Mouse (Mus musculus) hindbrain, embryonic 12.5 days (tissue): ENCODE results near the gene Agtrap. TPM values are rescaled to one million over a fixed set of nuclear protein-coding genes. Genes with fewer than 3 reads are reported as not detected.
"Not testable (repeated sequence)": the region's sequence is repeated elsewhere in the genome, so short reads cannot be mapped to it uniquely, and the experiment has no call there.

ENCODE experiments used
- ATAC-seq: fragments of 200-750 bp; cut with Nextera tagmentation; 2 replicates; pipeline ENCODE4 v1.8.0; 2017; ENCODE audit warnings: moderate TSS enrichment; ENCODE audit not compliant: low FRiP score
- H3K27ac ChIP-seq: fragments of 300-500 bp; sonication (generic); 2 replicates; pipeline ENCODE4 v1.5.1; 2016; ENCODE audit warnings: mild to moderate bottlenecking
- H3K27me3 ChIP-seq: fragments of 300-500 bp; sonication (generic); 2 replicates; pipeline ENCODE4 v1.6.1; 2016; ENCODE audit warnings: mild to moderate bottlenecking
- H3K36me3 ChIP-seq: fragments of 300-500 bp; sonication (generic); 2 replicates; pipeline ENCODE4 v1.6.1; 2016; ENCODE audit warnings: mild to moderate bottlenecking
- H3K4me1 ChIP-seq: fragments of 300-500 bp; sonication (generic); 2 replicates; pipeline ENCODE4 v1.6.1; 2016
- H3K4me2 ChIP-seq: fragments of 300-500 bp; sonication (generic); replicated peaks from 2 replicates; pipeline ENCODE4 v1.6.1; 2016; ENCODE audit warnings: mild to moderate bottlenecking
- H3K4me3 ChIP-seq: fragments of 300-500 bp; sonication (generic); 2 replicates; pipeline ENCODE4 v1.5.1; 2016; ENCODE audit warnings: mild to moderate bottlenecking
- H3K9ac ChIP-seq: fragments of 300-500 bp; sonication (generic); 2 replicates; pipeline ENCODE4 v1.6.1; 2016; ENCODE audit warnings: mild to moderate bottlenecking, moderate library complexity
- H3K9me3 ChIP-seq: fragments of 300-500 bp; sonication (generic); replicated peaks from 2 replicates; pipeline ENCODE4 v1.6.1; 2016; ENCODE audit warnings: mild to moderate bottlenecking
- WGBS: fragments of 180-500 bp; shearing (Covaris S2); methylation state at CpG from one replicate; pipeline ENCODE4 v1.1.7; 2016; 5-methylcytosine and 5-hydroxymethylcytosine counted together
- polyA plus RNA-seq: library from polyadenylated mRNA; unstranded; fragments of >200 nt; fragmentation: Nextera tagmentation; extraction: Ambion mirVana; gene quantifications from 2 replicates; pipeline ENCODE4 v1.2.1, GENCODE M21; 2016

Gene Agtrap
- polyA plus RNA-seq, 1 experiment from 2014 or later = 11.9 TPM

DNA sequence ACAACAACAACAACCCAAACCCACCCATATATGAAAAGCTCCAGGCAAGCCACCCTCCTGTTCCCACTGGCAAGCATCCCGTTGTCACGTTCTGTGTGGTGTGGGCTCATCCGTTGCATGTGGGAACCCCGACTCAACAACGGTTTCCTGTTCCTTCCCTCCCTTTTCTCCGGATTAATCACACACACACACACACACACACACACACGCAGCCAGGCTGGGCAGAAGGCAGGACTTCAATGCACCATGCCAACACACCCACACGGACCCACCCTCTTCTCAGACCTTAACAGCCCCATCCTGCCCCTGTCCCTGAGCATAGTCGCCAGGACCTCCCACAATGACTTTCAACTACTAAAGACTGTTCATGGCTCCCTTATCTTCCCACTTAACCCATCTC, 32.7 kb upstream of the Agtrap start:
- 86% methylated on average over 9 of the region's 9 CpGs for WGBS
- no peak overlapping the region for H3K4me2 ChIP-seq
- ATAC-seq = no peak
- no peak overlapping the region for H3K9ac ChIP-seq
- H3K4me3 ChIP-seq = no peak overlapping the region
- H3K27me3 ChIP-seq = no peaks in the 10 kb centered on the region
- H3K36me3 ChIP-seq = no peaks in the 10 kb centered on the region
- 0 out of 2 replicates have a peak overlapping the region, but pooled peaks have one; percentile 19 for H3K27ac ChIP-seq
- H3K9me3 ChIP-seq = peaks cover 2% of the 10 kb centered on the region
- peaks cover 31% of the 10 kb centered on the region for H3K4me1 ChIP-seq

DNA sequence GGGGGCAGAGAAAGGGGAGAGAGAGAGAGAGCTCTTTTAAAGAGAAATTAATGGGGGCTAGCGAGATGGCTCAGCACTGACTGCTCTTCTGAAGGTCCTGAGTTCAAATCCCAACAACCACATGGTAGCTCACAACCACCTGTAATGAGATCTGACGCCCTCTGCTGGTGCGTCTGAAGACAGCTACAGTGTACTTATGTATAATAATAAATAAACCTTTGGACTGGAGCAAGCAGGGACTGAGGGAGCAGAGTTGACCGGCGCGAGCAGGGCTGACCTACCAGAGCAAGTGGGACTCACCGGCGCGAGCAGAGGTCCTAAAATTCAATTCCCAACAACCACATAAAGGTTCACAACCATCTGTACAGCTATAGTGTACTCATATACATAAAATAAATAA, 31.7 kb upstream of the Agtrap start:
- H3K4me2 ChIP-seq, H3K27ac ChIP-seq, H3K27me3 ChIP-seq, H3K36me3 ChIP-seq, H3K4me3 ChIP-seq, H3K9ac ChIP-seq, ATAC-seq, H3K9me3 ChIP-seq: not testable (repeated sequence)
- peaks cover 30% of the 10 kb centered on the region for H3K4me1 ChIP-seq
- 89% methylated on average over 9 of the region's 9 CpGs for WGBS

DNA sequence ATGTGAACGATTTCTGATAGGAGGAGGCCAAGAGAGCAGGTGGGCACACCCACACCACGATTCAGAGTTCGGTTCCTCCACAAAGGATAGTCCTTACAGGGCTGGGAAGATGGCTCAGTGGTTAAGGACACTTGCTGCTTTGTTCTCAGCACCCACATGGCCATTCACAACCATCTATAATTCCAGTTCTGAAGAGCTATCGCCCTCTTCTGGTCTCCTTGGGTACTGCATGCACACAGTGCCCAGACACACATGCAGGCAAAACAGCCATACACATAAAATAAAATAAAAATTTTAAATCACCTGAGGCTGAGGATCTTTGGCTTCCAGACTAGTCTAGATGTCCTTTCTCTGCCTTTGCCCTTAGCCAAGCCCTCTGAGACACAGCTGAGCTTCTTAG, 29.6 kb upstream of the Agtrap start:
- Histone ChIP-seq H3K4me2 (no peak overlapping the region), H3K4me3 (no peak overlapping the region), H3K36me3 (peaks cover 14% of the 10 kb centered on the region), H3K4me1 (peaks cover 20% of the 10 kb centered on the region), H3K9me3 (peaks cover 2% of the 10 kb centered on the region), H3K27ac (no peak overlapping the region), H3K9ac (no peak overlapping the region), H3K27me3 (peaks cover 4% of the 10 kb centered on the region; the same call in 1 of the 2 replicates)
- WGBS = 71% methylated on average over 4 of the region's 4 CpGs
- no peak for ATAC-seq

DNA sequence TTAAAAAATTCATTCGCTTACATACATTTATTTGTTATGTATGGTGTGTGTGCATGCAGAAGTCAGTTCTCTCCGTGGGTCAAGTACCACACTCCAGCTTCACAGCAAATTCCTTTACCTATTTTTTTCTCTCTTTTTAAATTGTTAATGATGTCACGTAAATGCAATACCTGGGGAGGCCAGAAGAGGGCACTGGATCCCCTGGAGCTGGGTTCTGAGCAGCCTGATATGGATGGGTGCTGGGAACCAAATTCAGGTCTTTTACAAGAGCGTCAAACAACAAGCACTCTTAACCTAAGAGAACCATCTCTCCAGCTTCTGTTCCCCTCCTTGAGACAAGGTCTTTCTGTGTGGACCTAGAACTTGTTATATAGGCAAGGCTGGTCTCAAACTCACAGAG, 28.8 kb upstream of the Agtrap start:
- H3K4me3 ChIP-seq = no peak overlapping the region
- peaks cover 2% of the 10 kb centered on the region for H3K9me3 ChIP-seq
- H3K4me1 ChIP-seq = peaks cover 12% of the 10 kb centered on the region
- no peak overlapping the region for H3K4me2 ChIP-seq
- H3K9ac ChIP-seq = no peak overlapping the region
- ATAC-seq = no peak
- peaks cover 21% of the 10 kb centered on the region for H3K36me3 ChIP-seq
- H3K27me3 ChIP-seq = peaks cover 4% of the 10 kb centered on the region; the same call in 1 of the 2 replicates
- 74% methylated on average over 4 of the region's 4 CpGs for WGBS
- no peak overlapping the region for H3K27ac ChIP-seq

DNA sequence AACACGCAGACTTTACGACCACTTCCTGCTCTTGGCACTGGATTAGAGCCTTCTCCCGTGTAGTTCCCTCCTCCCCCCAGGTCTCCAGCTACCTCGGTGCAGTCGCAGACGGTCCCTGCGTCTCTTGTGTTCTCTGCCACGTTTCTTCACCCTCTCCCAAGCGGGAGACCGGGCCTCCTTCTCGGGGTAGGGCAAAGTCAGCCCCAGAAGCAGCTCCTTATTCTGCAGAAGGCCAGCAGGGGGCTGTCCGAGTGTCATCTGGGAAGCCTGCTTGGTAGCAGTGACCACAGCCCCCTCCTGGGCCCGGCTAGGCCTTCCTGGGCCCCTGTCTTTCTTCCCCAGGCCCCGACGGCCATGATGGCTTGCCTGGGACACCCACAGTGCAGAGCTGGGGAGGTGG, 27.6 kb upstream of the Agtrap start:
- Histone ChIP-seq H3K9ac (peak overlapping the region; percentile 46; the same call in 1 of the 2 replicates), H3K4me1 (peaks cover 10% of the 10 kb centered on the region), H3K4me3 (no peak overlapping the region), H3K27ac (peak overlapping the region; percentile 64), H3K4me2 (peak overlapping the region; percentile 0; the same call in 1 of the 2 replicates), H3K27me3 (peaks cover 4% of the 10 kb centered on the region; the same call in 1 of the 2 replicates), H3K36me3 (peaks cover 21% of the 10 kb centered on the region), H3K9me3 (peaks cover 2% of the 10 kb centered on the region)
- WGBS = 7% methylated on average over 15 of the region's 15 CpGs
- 0 out of 2 replicates have a peak, but pooled peaks have one; percentile 26 for ATAC-seq

DNA sequence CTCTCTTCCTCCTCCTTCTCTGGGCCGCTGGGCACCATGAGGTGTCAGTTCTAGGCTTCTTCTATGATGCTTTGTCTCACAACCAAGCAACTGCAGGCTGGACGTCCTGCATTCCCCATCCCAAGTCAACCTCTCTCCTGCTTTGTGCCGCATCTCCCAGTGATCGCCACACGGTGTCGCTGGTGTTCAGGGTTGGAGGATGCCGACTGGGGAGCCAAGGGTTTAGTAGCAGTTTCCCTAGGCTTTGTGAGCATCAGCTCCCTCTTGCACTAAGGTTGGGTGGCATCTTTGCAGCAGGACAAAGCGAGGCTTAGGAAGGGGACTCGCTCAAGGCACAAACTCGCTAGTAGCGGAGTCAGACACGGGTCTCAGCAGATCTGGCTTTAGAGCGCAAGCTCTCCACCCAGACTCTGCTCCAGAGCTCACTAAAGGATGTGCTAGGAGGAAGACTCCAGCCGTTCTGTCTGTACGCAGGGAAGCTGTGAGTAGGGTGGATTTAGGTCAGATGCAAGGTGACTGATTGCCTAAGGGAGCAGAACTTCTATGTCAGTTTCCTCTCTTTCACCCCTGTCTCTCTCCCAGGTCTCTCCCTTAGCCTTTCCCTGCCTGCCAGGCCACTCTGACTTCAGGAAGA, 27.0 kb upstream of the Agtrap start:
- H3K4me3 ChIP-seq = no peak overlapping the region
- peaks cover 2% of the 10 kb centered on the region for H3K9me3 ChIP-seq
- H3K4me1 ChIP-seq = peaks cover 10% of the 10 kb centered on the region
- WGBS = 4% methylated on average over 15 of the region's 15 CpGs
- peak; percentile 56 for ATAC-seq
- H3K27me3 ChIP-seq = peaks cover 4% of the 10 kb centered on the region; the same call in 1 of the 2 replicates
- H3K27ac ChIP-seq = peak overlapping the region; percentile 64
- peak overlapping the region; percentile 46 for H3K9ac ChIP-seq
- H3K36me3 ChIP-seq = peaks cover 27% of the 10 kb centered on the region
- 0 out of 2 replicates have a peak overlapping the region, but pooled peaks have one; percentile 14 for H3K4me2 ChIP-seq

DNA sequence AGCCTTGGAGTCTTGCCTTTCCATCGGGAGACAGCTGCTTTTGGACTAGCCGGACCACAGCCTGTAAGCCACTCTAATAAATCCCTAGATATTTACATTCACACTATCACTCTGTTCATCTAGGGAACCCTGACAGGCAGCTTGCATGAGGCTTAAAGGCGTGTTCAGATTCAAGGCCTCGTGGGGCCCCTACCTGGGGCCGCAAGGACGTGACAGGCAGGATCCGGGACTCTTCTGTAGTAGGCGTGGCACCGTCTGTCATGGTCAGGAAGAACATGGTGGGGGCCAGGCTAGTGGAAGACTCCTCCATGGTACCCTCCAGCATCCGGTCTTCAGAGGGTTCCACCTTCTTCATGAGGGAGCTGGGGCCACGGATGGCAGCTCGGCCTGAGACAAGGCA, 24.7 kb upstream of the Agtrap start:
- 83% methylated on average over 12 of the region's 12 CpGs for WGBS
- H3K27ac ChIP-seq = no peak overlapping the region
- H3K27me3 ChIP-seq = peaks cover 4% of the 10 kb centered on the region; the same call in 1 of the 2 replicates
- H3K4me2 ChIP-seq = no peak overlapping the region
- peaks cover 36% of the 10 kb centered on the region for H3K36me3 ChIP-seq
- peaks cover 2% of the 10 kb centered on the region for H3K9me3 ChIP-seq
- ATAC-seq = no peak
- H3K9ac ChIP-seq = no peak overlapping the region
- no peak overlapping the region for H3K4me3 ChIP-seq
- peaks cover 22% of the 10 kb centered on the region for H3K4me1 ChIP-seq

DNA sequence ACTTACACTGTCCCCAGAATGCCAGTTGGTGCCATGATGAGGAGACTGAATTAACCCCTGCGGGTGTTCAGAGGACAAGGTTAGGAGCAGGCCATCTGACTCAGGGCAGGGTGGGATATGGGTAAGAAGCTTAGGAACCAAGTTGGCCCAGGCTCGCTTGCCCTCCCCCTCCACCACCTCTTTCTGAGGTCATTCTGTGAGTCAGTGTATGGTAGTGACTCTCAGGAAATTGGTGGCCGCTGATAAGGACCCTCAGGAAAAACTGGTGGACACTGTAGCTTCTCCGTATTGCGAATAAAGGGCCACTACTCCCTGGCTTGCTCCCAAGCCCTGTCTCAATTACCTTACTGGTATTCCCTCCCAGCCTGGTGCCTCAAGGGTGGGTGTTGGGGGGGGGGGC, 21.4 kb upstream of the Agtrap start:
- no peak overlapping the region for H3K27ac ChIP-seq
- no peak for ATAC-seq
- H3K4me3 ChIP-seq = no peak overlapping the region
- peaks cover 4% of the 10 kb centered on the region; the same call in 1 of the 2 replicates for H3K27me3 ChIP-seq
- no peak overlapping the region for H3K4me2 ChIP-seq
- 87% methylated on average over 5 of the region's 5 CpGs for WGBS
- no peak overlapping the region for H3K9ac ChIP-seq
- H3K9me3 ChIP-seq = no peaks in the 10 kb centered on the region
- peaks cover 39% of the 10 kb centered on the region for H3K36me3 ChIP-seq
- H3K4me1 ChIP-seq = peaks cover 13% of the 10 kb centered on the region

DNA sequence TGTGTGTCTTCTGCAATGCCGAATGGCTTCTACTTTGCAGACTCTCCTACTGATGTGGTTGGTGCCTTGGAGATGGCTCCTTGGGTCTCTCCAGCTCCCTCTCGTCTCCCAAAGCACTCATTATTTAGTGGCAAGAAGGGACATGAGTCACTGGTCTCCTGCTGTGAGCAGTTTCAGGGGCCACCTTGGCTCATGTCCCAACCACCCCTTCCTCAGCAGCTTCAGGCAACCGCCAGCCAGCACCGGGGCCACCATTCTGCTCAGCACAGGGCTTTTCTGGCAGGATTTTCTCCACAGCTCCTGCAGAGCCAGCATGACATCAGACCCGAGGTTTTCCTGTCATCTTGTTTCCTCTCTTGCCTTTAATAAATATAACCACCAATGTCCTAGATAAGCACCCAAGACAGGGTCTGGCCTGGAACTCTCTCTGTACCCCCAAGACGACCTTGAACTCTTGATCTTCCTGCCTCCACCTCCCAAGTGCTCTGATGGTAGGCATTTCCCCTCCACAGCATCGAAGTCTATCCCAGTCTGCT, 20.8 kb upstream of the Agtrap start:
- H3K4me3 ChIP-seq = no peak overlapping the region
- peaks cover 35% of the 10 kb centered on the region for H3K36me3 ChIP-seq
- H3K9ac ChIP-seq = no peak overlapping the region
- no peaks in the 10 kb centered on the region for H3K9me3 ChIP-seq
- ATAC-seq = no peak
- no peak overlapping the region for H3K4me2 ChIP-seq
- no peaks in the 10 kb centered on the region for H3K27me3 ChIP-seq
- 63% methylated on average over 7 of the region's 7 CpGs for WGBS
- peak overlapping the region; percentile 62 for H3K27ac ChIP-seq
- H3K4me1 ChIP-seq = peaks cover 13% of the 10 kb centered on the region

DNA sequence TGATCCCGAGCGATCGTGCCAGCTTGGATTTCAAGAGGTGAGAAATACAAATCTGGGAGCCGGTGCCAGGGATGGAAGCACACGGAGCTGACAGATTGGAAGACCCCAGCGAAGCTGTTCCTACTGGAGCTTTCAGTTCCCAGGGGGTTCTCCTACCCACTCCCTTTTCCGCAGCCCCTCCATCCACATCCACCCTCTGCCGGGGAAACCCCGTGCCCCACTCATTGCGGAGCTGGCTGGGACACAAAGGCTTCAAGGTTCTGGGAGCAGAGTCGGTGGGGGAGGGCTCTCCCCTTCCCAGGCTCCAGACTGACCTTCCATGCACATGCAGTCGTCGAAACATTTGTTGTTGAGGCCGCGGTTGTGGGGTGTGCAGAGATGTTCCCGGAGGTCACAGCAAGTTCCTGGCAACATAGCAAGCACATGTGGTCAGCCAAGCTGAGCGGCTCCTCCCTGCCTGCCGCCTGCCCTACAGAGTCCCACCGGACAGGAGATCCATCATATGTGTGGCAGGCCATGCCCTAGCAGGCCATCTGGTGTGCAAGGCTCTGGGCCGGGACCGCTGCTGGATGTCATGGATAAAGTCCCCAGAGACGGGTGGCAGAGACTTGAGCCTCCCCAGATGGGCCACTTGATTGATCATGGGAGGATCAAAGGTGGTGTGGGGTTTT, 19.9 kb upstream of the Agtrap start:
- Histone ChIP-seq H3K4me1 (peaks cover 13% of the 10 kb centered on the region), H3K9ac (0 out of 2 replicates have a peak overlapping the region, but pooled peaks have one; percentile 41), H3K9me3 (no peaks in the 10 kb centered on the region), H3K27me3 (no peaks in the 10 kb centered on the region), H3K36me3 (peaks cover 30% of the 10 kb centered on the region), H3K4me3 (no peak overlapping the region), H3K27ac (peak overlapping the region; percentile 62), H3K4me2 (0 out of 2 replicates have a peak overlapping the region, but pooled peaks have one; percentile 0)
- peak; percentile 76 for ATAC-seq
- 37% methylated on average over 22 of the region's 22 CpGs for WGBS

DNA sequence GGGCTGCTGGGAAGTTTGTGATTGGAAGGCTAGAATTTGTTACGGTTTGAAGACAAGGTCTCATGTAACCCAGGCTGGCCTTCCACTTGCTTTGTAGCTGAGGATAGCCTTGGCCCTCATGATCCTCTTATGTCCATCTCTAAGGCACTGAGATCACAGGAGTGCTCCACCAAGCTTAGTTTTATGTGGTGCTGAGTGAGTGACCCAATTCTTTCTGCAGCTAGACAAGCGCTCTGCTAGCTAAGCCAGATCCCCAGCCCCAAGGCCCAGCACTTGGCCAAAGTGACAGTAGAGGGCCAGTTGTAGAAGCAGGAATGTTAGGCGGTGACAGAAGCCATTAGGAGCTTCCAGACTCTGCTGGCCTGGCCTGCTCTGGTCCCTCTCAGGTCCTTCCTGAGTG, 16.3 kb upstream of the Agtrap start:
- H3K9ac ChIP-seq = no peak overlapping the region
- H3K4me1 ChIP-seq = peaks cover 23% of the 10 kb centered on the region
- H3K9me3 ChIP-seq = no peaks in the 10 kb centered on the region
- no peaks in the 10 kb centered on the region for H3K27me3 ChIP-seq
- no peak for ATAC-seq
- H3K4me3 ChIP-seq = no peak overlapping the region
- no peak overlapping the region for H3K4me2 ChIP-seq
- no peak overlapping the region for H3K27ac ChIP-seq
- H3K36me3 ChIP-seq = peaks cover 14% of the 10 kb centered on the region
- 85% methylated on average over 3 of the region's 3 CpGs for WGBS

DNA sequence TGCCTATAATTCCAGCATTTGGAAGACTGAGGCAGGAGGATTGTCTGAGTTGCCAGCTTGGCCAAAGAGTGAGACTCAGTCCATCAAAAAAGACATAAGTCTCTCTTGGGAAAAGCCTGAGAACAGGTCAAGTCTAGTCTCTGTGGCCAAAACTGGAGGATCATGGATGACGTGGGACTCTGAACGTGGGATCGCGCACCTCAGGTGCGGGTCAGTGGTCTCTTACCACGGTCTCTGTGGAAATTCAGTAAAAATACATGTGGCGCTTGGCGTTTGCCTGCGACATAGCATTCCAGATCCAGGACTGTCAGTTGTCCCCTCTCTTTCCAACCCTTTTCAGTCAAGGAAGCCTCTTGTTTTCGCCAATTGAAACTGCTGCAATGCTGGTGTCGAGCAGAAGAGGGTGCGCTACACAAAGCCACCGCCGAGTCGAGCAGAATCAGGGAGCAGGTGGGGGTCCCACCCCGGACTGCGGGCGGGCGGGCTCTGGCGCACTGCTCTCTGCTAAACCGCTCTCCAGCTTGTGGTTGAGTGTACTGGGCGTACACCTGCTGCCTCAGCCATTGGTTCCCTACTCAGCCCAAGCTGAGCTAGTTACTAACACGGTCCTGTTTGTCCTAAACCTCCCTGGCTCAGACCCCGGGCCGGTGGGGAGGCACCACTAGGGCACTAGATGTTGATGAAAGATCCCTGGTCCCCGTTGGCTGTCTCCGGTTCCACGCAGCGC, 14.1 kb upstream of the Agtrap start:
- H3K4me2 ChIP-seq = peak overlapping the region; percentile 48
- H3K9me3 ChIP-seq = no peaks in the 10 kb centered on the region
- peaks cover 10% of the 10 kb centered on the region for H3K36me3 ChIP-seq
- peak overlapping the region; percentile 73; the same call in 1 of the 2 replicates for H3K27ac ChIP-seq
- peak; percentile 89 for ATAC-seq
- peak overlapping the region; percentile 16 for H3K4me3 ChIP-seq
- H3K9ac ChIP-seq = peak overlapping the region; percentile 47
- no peaks in the 10 kb centered on the region for H3K27me3 ChIP-seq
- peaks cover 11% of the 10 kb centered on the region for H3K4me1 ChIP-seq
- WGBS = 18% methylated on average over 29 of the region's 29 CpGs
